Mouse (Mus musculus): ENCODE data around the gene Atl1. TPM values are rescaled to one million over a fixed set of nuclear protein-coding genes. Genes with fewer than 3 reads are reported as not detected.

The Atl1 gene
- total RNA-seq, 2 experiments from 2014 or later = 8.8 to 14.3 TPM

- DNase-seq = no peak
Observed at GRCm38 (mm10) chr12:70015936-70016335, 123.5 kb downstream of the Atl1 start.

Other genes starting within 250 kb of the Atl1 start
- gene Sos2, start 210.8 kb upstream of the Atl1 start, total RNA-seq (2021) = 10 to 100 TPM; 36.6 to 40.0 TPM
- gene L2hgdh, start 167.7 kb upstream of the Atl1 start, total RNA-seq (2021) = 10 to 100 TPM; 27.9 to 31.7 TPM
- 10 to 100 TPM; 16.0 to 21.1 TPM for gene Atp5s, start 167.7 kb upstream of the Atl1 start, total RNA-seq (2021)
- 1 to 10 TPM; 3.3 to 4.3 TPM for gene Cdkl1, start 101.3 kb upstream of the Atl1 start, total RNA-seq (2021)
- 10 to 100 TPM; 31.3 to 39.8 TPM for gene Map4k5, start 586 bp downstream of the Atl1 start, total RNA-seq (2021)
- 10 to 100 TPM; 44.2 to 52.3 TPM for gene Sav1, start 94.4 kb downstream of the Atl1 start, total RNA-seq (2021)
- gene Nin, start 221.1 kb downstream of the Atl1 start, total RNA-seq (2021) = 10 to 100 TPM; 29.5 to 38.3 TPM